Mouse (Mus musculus) C2C12 (cell line): ENCODE results near the gene Cdkn1a. TPM values are rescaled to one million over a fixed set of nuclear protein-coding genes. Genes with fewer than 3 reads are reported as not detected.

ENCODE experiments used
- H3K27me3 ChIP-seq: one replicate; pipeline ENCODE4 v1.6.1; 2011; ENCODE audit not compliant: control insufficient read depth, insufficient read depth, insufficient read length
- H3K36me3 ChIP-seq: one replicate; pipeline ENCODE4 v1.6.1; 2011; ENCODE audit not compliant: control insufficient read depth, insufficient read depth
- H3K4me3 ChIP-seq: one replicate; pipeline ENCODE4 v1.5.1; 2011; ENCODE audit warnings: mild to moderate bottlenecking, control low read depth; ENCODE audit not compliant: poor library complexity, insufficient read depth, severe bottlenecking
- H3K79me2 ChIP-seq: one replicate; pipeline ENCODE4 v1.6.1; 2011; ENCODE audit not compliant: control insufficient read depth, insufficient read depth
- H3K79me3 ChIP-seq: one replicate; pipeline ENCODE4 v1.6.1; 2011; ENCODE audit warnings: low read depth, control low read depth
- H3ac ChIP-seq: one replicate; pipeline ENCODE3; 2011; ENCODE audit warnings: low read depth; ENCODE audit not compliant: control insufficient read depth, insufficient read length
- CEBPB ChIP-seq: IDR thresholded peaks from one replicate; pipeline ENCODE4 v1.6.1; 2011; ENCODE audit warnings: low read depth, mild to moderate bottlenecking, control low read depth, moderate library complexity
- CTCF ChIP-seq: IDR thresholded peaks from one replicate; pipeline ENCODE4 v1.5.1; 2011; ENCODE audit not compliant: control insufficient read depth, insufficient read depth, insufficient read length
- FOSL1 ChIP-seq: IDR thresholded peaks from one replicate; pipeline ENCODE4 v1.8.0; 2011; ENCODE audit warnings: mild to moderate bottlenecking, low read length; ENCODE audit not compliant: poor library complexity, insufficient read depth, severe bottlenecking
- MAX ChIP-seq: IDR thresholded peaks from one replicate; pipeline ENCODE4 v1.6.1; 2011; ENCODE audit warnings: mild to moderate bottlenecking, control low read depth
- MYOD1 ChIP-seq: IDR thresholded peaks from one replicate; pipeline ENCODE4 v1.6.1; 2011; ENCODE audit warnings: low read depth; ENCODE audit not compliant: control insufficient read depth, insufficient read length
- MYOG ChIP-seq: IDR thresholded peaks from one replicate; pipeline ENCODE4 v1.6.1; 2011; ENCODE audit not compliant: control insufficient read depth, insufficient read length; ENCODE audit errors: extremely low read depth
- USF1 ChIP-seq: IDR thresholded peaks from one replicate; pipeline ENCODE4 v1.6.1; 2011; ENCODE audit warnings: low read depth, mild to moderate bottlenecking, control low read depth, moderate library complexity
- polyA plus RNA-seq: library from polyadenylated mRNA; unstranded; fragments of >200 nt; fragmentation: generic; extraction: Trizol; gene quantifications from one replicate; pipeline ENCODE4 v1.2.1, GENCODE M21; 2012; ENCODE audit warnings: missing spikeins

The Cdkn1a gene
- polyA plus RNA-seq, 1 experiment: 236 TPM

DNA sequence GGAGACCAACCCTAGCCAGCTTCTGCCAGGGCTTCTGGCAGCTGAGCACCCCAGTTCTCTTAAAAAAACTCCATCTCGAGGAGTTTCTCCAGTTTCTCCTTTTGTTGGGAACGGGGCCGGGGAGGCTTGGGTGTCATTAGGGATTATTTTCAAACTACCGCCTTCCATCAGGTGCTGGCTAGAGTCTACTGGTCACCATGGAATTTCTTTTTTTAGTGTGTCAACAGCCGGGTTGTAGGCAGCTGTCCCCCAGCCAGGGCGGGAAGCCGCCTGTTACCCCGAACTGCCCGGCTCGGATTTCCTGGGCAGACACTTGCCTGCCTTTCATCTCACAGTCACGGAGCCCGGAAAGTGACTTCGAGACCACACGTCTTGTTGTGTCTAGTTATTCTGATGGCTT lies 40.0 kb upstream of the Cdkn1a start:
- peaks cover 18% of the 10 kb centered on the region for H3K36me3 ChIP-seq
- TF ChIP-seq CEBPB (no peak), CTCF (no peak), MYOG (no peak), MYOD1 (no peak), USF1 (no peak), FOSL1 (no peak), MAX (no peak)
- H3K27me3 ChIP-seq: no peaks in the 10 kb centered on the region
- no peak overlapping the region for H3ac ChIP-seq
- no peaks in the 10 kb centered on the region for H3K79me2 ChIP-seq
- no peak overlapping the region for H3K4me3 ChIP-seq
- H3K79me3 ChIP-seq: no peaks in the 10 kb centered on the region

GRCm38 (mm10) chr17:29053067-29053466 lies 37.7 kb upstream of the Cdkn1a start:
- no peaks in the 10 kb centered on the region for H3K27me3 ChIP-seq
- H3K4me3 ChIP-seq: no peak overlapping the region
- no peaks in the 10 kb centered on the region for H3K36me3 ChIP-seq
- no peak overlapping the region for H3ac ChIP-seq
- TF ChIP-seq MYOD1: no peak
- TF ChIP-seq CTCF: no peak
- TF ChIP-seq USF1: no peak
- no peaks in the 10 kb centered on the region for H3K79me2 ChIP-seq
- H3K79me3 ChIP-seq: no peaks in the 10 kb centered on the region

- Histone ChIP-seq H3ac (no peak overlapping the region), H3K79me3 (no peaks in the 10 kb centered on the region), H3K79me2 (no peaks in the 10 kb centered on the region), H3K4me3 (no peak overlapping the region), H3K36me3 (no peaks in the 10 kb centered on the region), H3K27me3 (no peaks in the 10 kb centered on the region)
- TF ChIP-seq MAX (no peak), USF1 (no peak), CTCF (no peak), MYOG (no peak), CEBPB (no peak), MYOD1 (no peak), FOSL1 (no peak)
Observed at GRCm38 (mm10) chr17:29053841-29054240, 36.9 kb upstream of the Cdkn1a start.

GRCm38 (mm10) chr17:29054429-29054828 lies 36.3 kb upstream of the Cdkn1a start:
- H3ac ChIP-seq: no peak overlapping the region
- TF ChIP-seq MAX (no peak), CEBPB (no peak), USF1 (no peak), CTCF (no peak), MYOD1 (no peak)
- no peaks in the 10 kb centered on the region for H3K79me3 ChIP-seq
- no peaks in the 10 kb centered on the region for H3K79me2 ChIP-seq
- H3K27me3 ChIP-seq: no peaks in the 10 kb centered on the region
- H3K4me3 ChIP-seq: no peak overlapping the region
- H3K36me3 ChIP-seq: no peaks in the 10 kb centered on the region

- H3K36me3 ChIP-seq: peaks cover 3% of the 10 kb centered on the region
- H3ac ChIP-seq: no peak overlapping the region
- H3K27me3 ChIP-seq: no peaks in the 10 kb centered on the region
- H3K79me3 ChIP-seq: no peaks in the 10 kb centered on the region
- H3K4me3 ChIP-seq: no peak overlapping the region
- no peaks in the 10 kb centered on the region for H3K79me2 ChIP-seq
- no peak for TF ChIP-seq CEBPB
- no peak for TF ChIP-seq MAX
- TF ChIP-seq CTCF: no peak
- no peak for TF ChIP-seq MYOG
- no peak for TF ChIP-seq FOSL1
- no peak for TF ChIP-seq MYOD1
- no peak for TF ChIP-seq USF1
Observed at GRCm38 (mm10) chr17:29055586-29055985, 35.2 kb upstream of the Cdkn1a start.

GRCm38 (mm10) chr17:29056207-29056606 lies 34.6 kb upstream of the Cdkn1a start:
- Histone ChIP-seq H3K79me3 (no peaks in the 10 kb centered on the region), H3K79me2 (no peaks in the 10 kb centered on the region), H3ac (no peak overlapping the region), H3K4me3 (no peak overlapping the region), H3K36me3 (peaks cover 3% of the 10 kb centered on the region), H3K27me3 (no peaks in the 10 kb centered on the region)
- no peak for TF ChIP-seq USF1
- TF ChIP-seq CTCF: no peak
- no peak for TF ChIP-seq MYOG
- no peak for TF ChIP-seq CEBPB
- TF ChIP-seq MYOD1: peak; percentile 78
- TF ChIP-seq MAX: no peak

GRCm38 (mm10) chr17:29056699-29057151 lies 34.1 kb upstream of the Cdkn1a start:
- Histone ChIP-seq H3ac (no peak overlapping the region), H3K79me2 (no peaks in the 10 kb centered on the region), H3K36me3 (peaks cover 3% of the 10 kb centered on the region), H3K27me3 (no peaks in the 10 kb centered on the region), H3K4me3 (no peak overlapping the region), H3K79me3 (no peaks in the 10 kb centered on the region)
- peak; percentile 97 for TF ChIP-seq MYOD1
- TF ChIP-seq CTCF: no peak
